Mouse (Mus musculus): ENCODE data around the gene BC080695. TPM values are rescaled to one million over a fixed set of nuclear protein-coding genes. Genes with fewer than 3 reads are reported as not detected.
"Not testable (repeated sequence)": the region's sequence is repeated elsewhere in the genome, so short reads cannot be mapped to it uniquely, and the experiment has no call there.

BC080695 gene
- not detected for total RNA-seq (2021)
- long read RNA-seq, experiment 1: 0 reads
- long read RNA-seq, experiment 2: 0 reads

GRCm38 (mm10) chr4:143551400-143551799, at the start of gene BC080695, which contains the start of gene Gm13057:
Gene BC080695 (plus strand): TSS chr4:143551700.
Gene Gm13057 (plus strand): TSS chr4:143551709.
- intact Hi-C loops (cut with DNase I; ENCODE audit: low total_unique reads); DNase-seq: not testable (repeated sequence)

- DNase-seq: no peak
- intact Hi-C loops (cut with DNase I; ENCODE audit: low total_unique reads): no loop called here
Measured at GRCm38 (mm10) chr4:143511043-143511442, 40.5 kb upstream of the BC080695 start, which contains the start of gene Gm13043. Gene Gm13043 (plus strand): TSS chr4:143511343.

GRCm38 (mm10) chr4:143535654-143536053, 15.8 kb upstream of the BC080695 start, which contains the start of gene Gm13040:
Gene Gm13040 (plus strand): TSS chr4:143535954.
- intact Hi-C loops (cut with DNase I; ENCODE audit: low total_unique reads); DNase-seq: not testable (repeated sequence)

- DNase-seq; intact Hi-C loops (cut with DNase I; ENCODE audit: low total_unique reads): not testable (repeated sequence)
Measured at GRCm38 (mm10) chr4:143611927-143612326, 60.4 kb downstream of the BC080695 start.

- intact Hi-C loops (cut with DNase I; ENCODE audit: low total_unique reads): loop anchor here (5.0 kb wide), 1 partner anchor 283 kb away; no protein-coding TSS in a partner anchor
Measured at GRCm38 (mm10) chr4:143614703-143615102, 63.2 kb downstream of the BC080695 start, which contains the start of gene Gm13083. Gene Gm13083 (plus strand): TSS chr4:143615003.

GRCm38 (mm10) chr4:143618101-143618500, 66.6 kb downstream of the BC080695 start:
- intact Hi-C loops (cut with DNase I; ENCODE audit: low total_unique reads): loop anchor here (5.0 kb wide), 1 partner anchor 279 kb away; no protein-coding TSS in a partner anchor

More at GRCm38 (mm10) chr4:143614703-143615102, 63.2 kb downstream of the BC080695 start, which contains the start of gene Gm13083:
- DNase-seq: not testable (repeated sequence)

More at GRCm38 (mm10) chr4:143618101-143618500, 66.6 kb downstream of the BC080695 start:
- not testable (repeated sequence) for DNase-seq

Other genes starting within 250 kb of the BC080695 start
- gene Lrrc38, start 201.9 kb upstream of the BC080695 start, total RNA-seq (2021): 10 to 100 TPM; 21.0 to 22.1 TPM
- under 1 TPM in 1 of 2 experiments, not detected in 1; 0.18 TPM for gene Pramel1, start 157.3 kb upstream of the BC080695 start, total RNA-seq (2021)
- 1 to 10 TPM; 5.2 to 7.0 TPM for gene Pramef8, start 139.3 kb upstream of the BC080695 start, total RNA-seq (2021)
- gene Oog4, start 101.4 kb upstream of the BC080695 start, total RNA-seq (2021): not detected
- gene Gm13043, start 40.4 kb upstream of the BC080695 start, total RNA-seq (2021): not detected
- not detected for gene Gm13040, start 15.7 kb upstream of the BC080695 start, total RNA-seq (2021)
- not detected for gene Gm13057, start within 50 bp of the BC080695 start, total RNA-seq (2021)
- not detected for gene Gm13083, start 63.3 kb downstream of the BC080695 start, total RNA-seq (2021)
- not detected for gene Gm13088, start 105.5 kb downstream of the BC080695 start, total RNA-seq (2021)
- gene Gm13089, start 151.0 kb downstream of the BC080695 start, total RNA-seq (2021): not detected
- not detected for gene Gm13078, start 167.8 kb downstream of the BC080695 start, total RNA-seq (2021)
- gene Gm13023, start 237.7 kb downstream of the BC080695 start, total RNA-seq (2021): not detected

Data from gastrocnemius, postnatal 14 days (tissue).